Mouse (Mus musculus) CD8-positive naive resting alpha-beta T cell, adult 2 months (primary cell): Measurements from ENCODE around the gene Cfb.

Experiments
- DNase-seq, 2 experiments: peaks; one replicate each; pipeline ENCODE4 v3.0.0; 2022; ENCODE audit warnings: low read depth in 2 of 2, low spot score in 2 of 2

The Cfb gene

GRCm38 (mm10) chr17:34885615-34886014, 23.3 kb upstream of the Cfb start:
- no peak for DNase-seq

- DNase-seq: no peak
These were observed 22.4 kb upstream of the Cfb start for GRCm38 (mm10) chr17:34884704-34885103.

DNA sequence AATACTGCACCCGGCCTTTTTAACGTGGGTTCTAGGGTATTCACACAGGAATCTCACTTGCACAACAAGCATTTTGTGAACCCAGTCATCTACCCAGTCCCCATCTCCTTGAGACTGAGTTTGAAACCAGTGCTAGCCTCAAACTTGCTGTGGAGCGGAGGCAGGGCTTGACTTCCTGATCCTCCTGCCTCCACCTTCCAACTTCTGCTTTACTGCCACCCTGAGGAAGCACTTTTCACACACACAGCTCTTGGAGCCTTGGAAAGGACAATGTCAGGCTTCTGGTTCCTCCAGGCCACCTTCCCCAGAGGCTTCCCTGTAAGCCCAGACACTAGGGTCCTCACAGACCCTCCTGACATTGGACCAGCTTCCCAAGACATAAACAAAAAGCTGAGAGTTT, 21.0 kb upstream of the Cfb start:
- no peak for DNase-seq

GRCm38 (mm10) chr17:34881683-34882310, 19.5 kb upstream of the Cfb start, which contains the start of gene Gm20547:
Gene Gm20547 (minus strand): TSS chr17:34882042.
- DNase-seq: no peak

DNA sequence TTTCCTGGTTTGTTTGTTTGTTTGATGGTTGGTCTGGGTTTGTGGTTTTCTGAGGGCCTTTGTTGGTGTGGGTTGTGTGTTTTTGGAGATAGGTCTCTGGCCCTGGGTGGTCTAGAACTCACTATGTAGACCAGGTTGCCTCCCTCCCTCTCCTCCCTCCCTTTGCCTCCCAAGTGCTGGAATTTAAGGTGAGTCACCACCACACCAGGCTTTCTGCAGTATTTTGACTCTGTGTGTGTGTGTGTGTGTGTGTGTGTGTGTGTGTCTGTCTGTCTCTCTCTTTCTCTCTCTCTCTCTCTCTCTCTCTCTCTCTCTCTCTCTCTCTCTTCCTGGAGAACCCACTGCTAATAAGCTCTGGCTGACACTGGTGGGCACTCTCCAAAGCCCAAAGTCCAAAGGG, 18.8 kb upstream of the Cfb start:
- no peak for DNase-seq

DNA sequence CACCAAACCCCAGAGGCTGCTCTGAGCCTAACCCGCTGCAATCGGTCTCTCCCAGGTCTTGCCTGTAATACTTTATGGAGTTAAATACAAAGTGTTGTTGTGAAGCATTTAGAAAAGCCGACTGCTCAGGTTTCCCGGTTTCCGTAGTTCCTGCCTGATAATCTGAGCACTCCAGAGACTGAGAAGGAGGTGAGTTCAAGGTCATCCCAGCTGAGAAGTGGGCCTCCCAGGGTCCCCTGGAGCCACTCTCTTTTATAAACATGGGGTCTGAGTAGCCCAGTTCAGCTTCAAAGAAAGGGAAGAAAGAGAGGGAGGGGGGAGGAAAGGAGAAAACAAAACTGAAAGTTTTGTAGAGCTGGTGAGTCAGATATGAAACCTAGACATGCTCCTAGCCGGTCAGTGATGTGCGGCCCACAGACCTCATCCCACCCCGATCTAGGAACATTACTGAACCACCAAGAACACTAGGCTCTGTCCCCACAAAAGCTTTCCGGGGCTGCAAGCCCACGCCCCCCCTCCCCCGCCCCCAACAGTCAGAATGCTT, 17.1 kb upstream of the Cfb start, which contains the start of gene Zbtb12:
Gene Zbtb12 (plus strand): TSS at position 148 of the 544 bp plus-strand sequence.
- DNase-seq: no peak

DNA sequence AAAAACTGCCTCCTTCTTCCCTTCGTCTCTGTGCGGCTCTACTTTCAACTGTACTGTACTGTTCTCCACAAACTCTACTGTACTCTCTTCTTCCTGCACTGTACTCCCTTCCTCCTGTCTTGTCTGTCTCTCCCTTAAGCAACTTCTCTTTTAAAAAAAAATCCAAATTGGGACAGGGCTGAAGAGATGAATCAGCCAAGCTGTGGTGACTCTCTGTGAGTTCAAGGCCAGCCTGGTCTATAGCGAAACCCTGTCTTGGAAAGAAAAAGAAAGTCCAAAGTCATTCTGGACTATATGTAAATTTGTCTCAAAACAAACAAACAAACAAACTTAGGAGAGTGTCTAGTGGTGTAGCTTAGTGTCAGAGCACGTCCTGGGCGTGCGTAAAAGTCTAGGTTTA, 12.0 kb upstream of the Cfb start:
- DNase-seq: no peak

DNA sequence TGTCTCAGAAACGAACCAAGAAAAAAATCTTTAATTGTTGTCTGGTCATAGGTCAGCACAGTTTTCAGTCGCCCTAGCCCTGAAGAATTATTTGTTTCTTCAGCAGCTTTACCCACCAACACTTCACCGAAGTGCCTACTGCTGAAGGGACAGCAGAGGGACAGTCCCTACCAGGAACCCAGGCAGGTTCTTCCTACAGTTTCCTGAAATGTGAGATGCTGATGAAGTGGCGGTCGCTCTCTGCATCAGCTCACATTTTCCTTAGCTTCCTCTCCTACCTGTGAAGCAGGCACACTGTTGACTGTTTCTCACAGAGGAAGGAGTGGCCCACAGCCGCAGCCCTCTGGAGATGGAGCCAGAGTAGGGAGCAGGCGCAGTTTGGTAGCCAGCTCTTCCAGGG, 3.7 kb upstream of the Cfb start:
- no peak for DNase-seq

- no peak for DNase-seq
These were observed 458 bp downstream of the Cfb start for GRCm38 (mm10) chr17:34861704-34862415.

- DNase-seq: no peak
These were observed 1.8 kb downstream of the Cfb start for GRCm38 (mm10) chr17:34860514-34860913.

DNA sequence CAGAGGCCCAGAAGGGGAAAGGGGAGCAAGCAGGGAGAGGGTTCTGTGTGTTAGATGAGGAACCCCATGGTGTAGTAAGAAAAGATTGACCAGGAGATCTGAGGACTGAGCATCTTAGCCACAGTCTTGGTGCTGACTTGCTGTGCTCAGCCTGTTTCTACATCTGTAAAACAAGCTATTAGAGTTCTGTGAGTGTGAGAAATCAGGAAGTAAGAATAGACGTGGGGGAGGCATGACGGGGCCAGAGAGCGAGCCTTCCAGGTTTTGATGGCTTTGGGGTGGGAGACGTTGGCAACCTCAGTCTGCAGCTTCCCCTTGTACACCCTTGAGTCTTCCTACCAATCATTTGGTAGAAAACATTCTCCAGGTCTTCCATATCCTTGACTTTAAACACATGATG, 3.6 kb downstream of the Cfb start:
- DNase-seq: no peak

GRCm38 (mm10) chr17:34855825-34856224, 6.5 kb downstream of the Cfb start:
- peak; percentile 39 to 43 for DNase-seq

- no peak for DNase-seq
These were observed 7.6 kb downstream of the Cfb start for GRCm38 (mm10) chr17:34854761-34855160.

DNA sequence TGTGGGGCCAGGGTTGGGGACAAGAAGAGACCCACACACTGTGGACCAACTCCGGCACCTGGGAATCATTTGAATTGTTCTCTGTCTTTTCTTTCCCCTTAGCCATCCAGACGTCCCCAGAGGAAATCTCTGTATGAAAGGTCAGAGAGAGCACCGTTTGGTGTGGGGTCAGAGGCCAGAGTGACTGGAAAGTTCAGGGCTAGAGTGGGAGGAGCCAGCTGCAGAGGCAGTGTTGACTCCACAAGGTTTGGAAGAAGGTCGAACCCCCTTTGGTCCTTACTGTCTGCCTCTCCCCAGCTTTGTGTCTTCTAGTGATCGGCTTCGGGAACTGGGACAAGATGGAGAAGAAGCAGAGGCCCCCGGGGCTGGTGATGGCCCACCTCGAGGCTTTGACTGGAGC, 8.8 kb downstream of the Cfb start:
- DNase-seq: no peak

- no peak for DNase-seq
These were observed 11.7 kb downstream of the Cfb start for GRCm38 (mm10) chr17:34850517-34851125.

DNA sequence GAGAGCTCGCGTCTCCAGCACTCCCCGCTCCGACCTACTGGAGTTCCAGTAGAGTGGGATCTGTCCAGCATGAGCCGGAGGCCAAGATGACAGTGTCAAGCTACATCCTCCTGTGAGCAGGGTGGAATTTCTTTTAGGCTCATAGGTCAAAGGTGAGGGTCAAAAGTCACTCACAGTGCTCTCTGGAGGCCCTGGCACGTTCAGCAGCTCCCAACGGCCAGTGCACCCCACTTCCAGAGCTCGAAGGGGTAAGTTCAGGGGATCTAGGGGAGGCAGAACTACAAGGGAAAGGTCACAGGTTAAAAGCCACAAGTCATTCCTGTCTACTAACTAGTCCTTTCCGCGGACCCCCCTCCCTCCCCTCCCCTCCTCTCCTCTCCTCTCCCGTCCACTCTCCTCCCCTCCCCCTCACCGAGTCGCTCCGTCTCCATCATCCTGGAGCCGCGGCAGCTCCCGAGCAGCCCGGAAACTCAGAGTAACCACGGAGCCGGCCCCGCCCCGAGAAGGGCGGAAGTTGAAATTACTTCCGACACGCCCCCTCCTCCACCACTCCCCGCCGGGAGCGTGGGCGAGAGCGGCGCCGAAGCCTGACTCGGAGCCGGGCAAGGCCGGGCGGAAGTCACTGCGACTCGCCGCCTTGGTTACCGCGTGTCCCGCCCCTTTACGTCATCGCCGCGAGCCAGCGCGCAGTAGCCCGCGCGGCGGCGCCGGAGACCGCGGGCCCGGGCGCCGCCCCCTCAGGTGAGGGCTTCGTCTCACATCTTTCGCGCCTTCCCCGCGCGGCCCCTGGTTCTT, 12.4 kb downstream of the Cfb start, which contains the start of the genes Skiv2l and Nelfe:
Gene Skiv2l (minus strand): TSS at position 489 of the 795 bp plus-strand sequence.
Gene Nelfe (plus strand): TSS at position 670 of the 795 bp plus-strand sequence.
- DNase-seq: peak; percentile 98 to 99

DNA sequence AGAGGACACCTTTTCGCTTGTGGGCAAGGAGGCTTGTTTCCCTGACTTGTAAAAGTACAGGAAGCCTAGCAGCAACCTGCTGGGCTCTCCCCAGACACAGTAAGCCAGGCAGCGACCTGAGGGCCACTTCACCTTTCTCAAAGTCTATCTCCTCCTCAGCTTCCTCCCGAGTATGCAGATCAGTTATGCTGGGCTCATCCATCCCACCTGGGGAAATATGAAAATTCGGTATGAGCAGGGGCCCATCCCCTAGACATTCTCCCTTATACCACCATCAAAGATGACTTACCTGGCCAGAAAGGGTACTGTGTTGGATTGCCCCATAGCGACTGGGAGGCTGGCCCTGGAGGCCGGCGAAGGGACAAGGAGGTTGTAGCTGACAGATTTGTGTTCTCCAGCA, 14.7 kb downstream of the Cfb start:
- no peak for DNase-seq

GRCm38 (mm10) chr17:34847192-34847591, 15.1 kb downstream of the Cfb start:
- DNase-seq: no peak

GRCm38 (mm10) chr17:34844884-34845283, 17.4 kb downstream of the Cfb start:
- no peak for DNase-seq

DNA sequence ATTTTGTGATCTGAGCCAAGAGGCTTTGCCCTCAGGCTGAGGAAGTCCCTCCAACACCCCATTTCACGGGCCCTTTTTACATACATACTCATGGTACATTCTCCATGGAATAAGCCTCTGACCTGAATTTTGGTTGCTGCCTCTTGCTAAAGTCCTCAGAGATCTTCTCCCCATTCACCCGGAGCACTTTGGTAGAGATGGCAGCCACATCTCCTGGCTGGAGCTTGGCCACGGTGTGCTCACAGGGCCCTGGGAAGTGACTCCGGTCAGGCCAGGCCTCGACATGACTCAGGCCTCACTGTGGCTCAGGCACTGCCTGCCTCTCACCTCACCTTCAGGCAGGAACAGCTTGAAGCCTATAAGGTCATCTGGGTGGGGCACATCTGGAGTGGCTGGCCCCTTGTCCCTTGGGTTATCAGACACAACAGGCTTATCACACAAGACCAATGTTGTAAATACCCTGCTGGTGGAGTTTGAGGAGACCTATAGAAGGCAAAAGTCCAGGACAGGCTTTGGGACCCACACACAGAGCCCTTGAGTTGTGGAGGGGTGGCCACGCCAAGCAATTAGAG, 21.5 kb downstream of the Cfb start:
- DNase-seq: no peak

- DNase-seq: no peak
These were observed 23.5 kb downstream of the Cfb start for GRCm38 (mm10) chr17:34838785-34839184.
